Mouse (Mus musculus) CH12.LX (cell line): ENCODE data around the gene Dnaja4. TPM values are rescaled to one million over a fixed set of nuclear protein-coding genes. Genes with fewer than 3 reads are reported as not detected.

Source experiments
- DNase-seq: peaks from one replicate; pipeline ENCODE4 v3.0.0-alpha.2; 2013; ENCODE audit errors: extremely low read depth
- H3K27ac ChIP-seq: 2 replicates; pipeline ENCODE4 v1.5.1; 2012; ENCODE audit warnings: low read depth, mild to moderate bottlenecking, control low read depth, moderate library complexity; ENCODE audit not compliant: insufficient read depth
- H3K27me3 ChIP-seq: replicated peaks from 2 replicates; pipeline ENCODE3; 2012; ENCODE audit warnings: inconsistent platforms
- H3K36me3 ChIP-seq, 2 experiments: replicated peaks in 1 of 2; 2 replicates each; pipeline versions ENCODE3 to v1.6.1; 2012; ENCODE audit warnings: inconsistent platforms in 1 of 2, low read length in 1 of 2, mild to moderate bottlenecking in 1 of 2, mixed read lengths in 1 of 2, moderate library complexity in 1 of 2; ENCODE audit not compliant: control insufficient read depth in 1 of 2, insufficient read depth in 1 of 2
- H3K4me1 ChIP-seq, 2 experiments: 2 replicates each; pipeline ENCODE4 v1.6.1; 2012; ENCODE audit warnings: inconsistent platforms in 1 of 2, moderate library complexity in 1 of 2; ENCODE audit not compliant: insufficient read depth in 2 of 2, control insufficient read depth in 1 of 2
- H3K4me2 ChIP-seq: 2 replicates; pipeline ENCODE4 v1.6.1; 2012; ENCODE audit warnings: low read depth, mild to moderate bottlenecking, control low read depth; ENCODE audit not compliant: poor library complexity, insufficient read depth, severe bottlenecking
- H3K4me3 ChIP-seq, 3 experiments: fragments of 150-350 bp in 1 of 3; sonication (generic) in 1 of 3; replicated peaks in 1 of 3; 2 replicates each; pipeline versions ENCODE3 to v1.5.1; 2011 to 2012; ENCODE audit warnings: low read depth in 2 of 3, low read length in 2 of 3, mild to moderate bottlenecking in 2 of 3, moderate library complexity in 2 of 3, control low read depth in 1 of 3, improper control_type of control experiment in 1 of 3, inconsistent platforms in 1 of 3, mixed read lengths in 1 of 3; ENCODE audit not compliant: poor library complexity in 1 of 3
- H3K79me2 ChIP-seq: replicated peaks from 2 replicates; pipeline ENCODE4 v1.6.1; 2012; ENCODE audit warnings: mild to moderate bottlenecking, moderate library complexity; ENCODE audit not compliant: control insufficient read depth, poor library complexity, insufficient read depth, severe bottlenecking; ENCODE audit errors: extremely low read depth
- H3K9ac ChIP-seq: 2 replicates; pipeline ENCODE4 v1.6.1; 2012; ENCODE audit warnings: low read depth, mild to moderate bottlenecking, control low read depth, moderate library complexity; ENCODE audit not compliant: insufficient read depth
- H3K9me3 ChIP-seq: replicated peaks from 2 replicates; pipeline ENCODE3; 2012; ENCODE audit warnings: low read length, inconsistent platforms, mixed read lengths
- CHD1 ChIP-seq: IDR thresholded peaks from 2 replicates; pipeline ENCODE4 v1.6.1; 2012; ENCODE audit warnings: low read depth, low read length, improper control_type of control experiment, inconsistent platforms
- CHD2 ChIP-seq: IDR thresholded peaks from 2 replicates; pipeline ENCODE4 v1.6.1; 2011; ENCODE audit warnings: low read length, improper control_type of control experiment
- CTCF ChIP-seq, 2 experiments: IDR thresholded peaks in 1 of 2; conservative IDR thresholded peaks in 1 of 2; 2 replicates each; pipeline ENCODE4 v1.5.1; 2011 to 2012; ENCODE audit warnings: low read depth in 2 of 2, low read length in 2 of 2, improper control_type of control experiment in 1 of 2, inconsistent platforms in 1 of 2, mild to moderate bottlenecking in 1 of 2, moderate library complexity in 1 of 2
- E2F4 ChIP-seq: IDR thresholded peaks from 2 replicates; pipeline ENCODE4 v1.6.1; 2011; ENCODE audit warnings: low read depth, low read length, improper control_type of control experiment; ENCODE audit not compliant: insufficient replicate concordance
- GABPA ChIP-seq: IDR thresholded peaks from 2 replicates; pipeline ENCODE4 v1.6.1; 2012; ENCODE audit warnings: low read depth, low read length, improper control_type of control experiment, inconsistent platforms; ENCODE audit not compliant: insufficient replicate concordance
- HCFC1 ChIP-seq: IDR thresholded peaks from 2 replicates; pipeline ENCODE4 v1.6.1; 2012; ENCODE audit warnings: low read depth, mild to moderate bottlenecking, inconsistent platforms, low read length, improper control_type of control experiment
- JUN ChIP-seq: IDR thresholded peaks from 2 replicates; pipeline ENCODE4 v1.6.1; 2011; ENCODE audit warnings: low read depth, mild to moderate bottlenecking, low read length, improper control_type of control experiment, moderate library complexity; ENCODE audit not compliant: insufficient read depth
- JUND ChIP-seq: conservative IDR thresholded peaks from 2 replicates; pipeline ENCODE4 v1.6.1; 2011; ENCODE audit warnings: low read depth, low read length, improper control_type of control experiment
- KAT2A ChIP-seq: IDR thresholded peaks from 2 replicates; pipeline ENCODE4 v1.6.1; 2012; ENCODE audit warnings: low read length, improper control_type of control experiment, inconsistent platforms; ENCODE audit not compliant: insufficient replicate concordance
- MAZ ChIP-seq: IDR thresholded peaks from 2 replicates; pipeline ENCODE4 v1.6.1; 2012; ENCODE audit warnings: low read depth, mild to moderate bottlenecking, inconsistent platforms, low read length, improper control_type of control experiment, moderate library complexity
- MYC ChIP-seq: IDR thresholded peaks from 2 replicates; pipeline ENCODE4 v1.6.1; 2011; ENCODE audit warnings: low read depth, mild to moderate bottlenecking, improper control_type of control experiment, low read length
- NELFE ChIP-seq: IDR thresholded peaks from 2 replicates; pipeline ENCODE4 v1.6.1; 2011; ENCODE audit warnings: low read depth, low read length, improper control_type of control experiment
- NRF1 ChIP-seq: IDR thresholded peaks from 2 replicates; pipeline ENCODE4 v1.6.1; 2014; ENCODE audit warnings: low read depth, mild to moderate bottlenecking, inconsistent platforms, low read length, improper control_type of control experiment, moderate library complexity
- PAX5 ChIP-seq: IDR thresholded peaks from 2 replicates; pipeline ENCODE4 v1.6.1; 2012; ENCODE audit warnings: low read length, inconsistent platforms, mixed read lengths
- POLR2A ChIP-seq: IDR thresholded peaks from 2 replicates; pipeline ENCODE4 v1.6.1; 2011; ENCODE audit warnings: low read depth, mild to moderate bottlenecking, improper control_type of control experiment, low read length
- POLR2AphosphoS2 ChIP-seq: IDR thresholded peaks from 2 replicates; pipeline ENCODE4 v1.6.1; 2011; ENCODE audit warnings: low read depth, low read length, improper control_type of control experiment
- RAD21 ChIP-seq: IDR thresholded peaks from 2 replicates; pipeline ENCODE4 v1.6.1; 2011; ENCODE audit warnings: low read depth, mild to moderate bottlenecking, low read length, improper control_type of control experiment, moderate library complexity
- RCOR1 ChIP-seq: conservative IDR thresholded peaks from 2 replicates; pipeline ENCODE4 v1.6.1; 2012; ENCODE audit warnings: low read depth, mild to moderate bottlenecking, inconsistent platforms, low read length, improper control_type of control experiment
- SMC3 ChIP-seq: IDR thresholded peaks from 2 replicates; pipeline ENCODE4 v1.6.1; 2011; ENCODE audit warnings: low read depth, low read length, improper control_type of control experiment
- TBP ChIP-seq: conservative IDR thresholded peaks from 2 replicates; pipeline ENCODE4 v1.6.1; 2011; ENCODE audit warnings: low read depth, low read length, improper control_type of control experiment
- UBTF ChIP-seq: IDR thresholded peaks from 2 replicates; pipeline ENCODE4 v1.6.1; 2012; ENCODE audit warnings: low read depth, mild to moderate bottlenecking, inconsistent platforms, low read length, improper control_type of control experiment, moderate library complexity
- USF2 ChIP-seq: conservative IDR thresholded peaks from 2 replicates; pipeline ENCODE4 v1.6.1; 2011; ENCODE audit warnings: low read depth, low read length, improper control_type of control experiment
- ZKSCAN1 ChIP-seq: IDR thresholded peaks from 2 replicates; pipeline ENCODE4 v1.6.1; 2012; ENCODE audit warnings: low read depth, inconsistent platforms, low read length, improper control_type of control experiment, borderline replicate concordance
- ZNF384 ChIP-seq: IDR thresholded peaks from 2 replicates; pipeline ENCODE4 v1.6.1; 2012; ENCODE audit warnings: low read depth, low read length, improper control_type of control experiment, inconsistent platforms
- dilution Hi-C: fragments of 300-500 bp; cut with MboI; formaldehyde crosslinking; loops from 2 replicates; pipeline ENCODE4 v1.14.3; 2020; ENCODE audit warnings: low sequenced_read_pairs; ENCODE audit not compliant: extremely low pct_unique_long_range_greater_than_20kb, extremely low pct_ligation_motif_present
- in situ Hi-C: fragments of 300-500 bp; cut with MboI; formaldehyde crosslinking; loops from 3 replicates; pipeline ENCODE4 v1.14.3; 2019; ENCODE audit warnings: low sequenced_read_pairs, low pct_ligation_motif_present, low pct_unique_long_range_greater_than_20kb, mixed read lengths
- polyA plus RNA-seq: library from polyadenylated mRNA; unstranded; fragments of >175 nt; gene quantifications from 2 replicates; pipeline ENCODE4 v1.2.1, GENCODE M21; 2012; ENCODE audit warnings: low read depth; ENCODE audit not compliant: insufficient read length
- total RNA-seq, 2 experiments: library from RNA; depleted of rRNA; stranded (reverse); fragments of 300-350 nt in 1 of 2; fragments of >200 nt in 1 of 2; gene quantifications; 2 replicates each; pipeline ENCODE4 v1.2.3; 2012 to 2014

The Dnaja4 gene
- total and polyA plus RNA-seq, 3 experiments: 0.81 to 2.4 (median 1.1) TPM

- Histone ChIP-seq H3K27me3 (no peaks in the 10 kb centered on the region), H3K9ac (no peak overlapping the region), H3K79me2 (peaks cover 7% of the 10 kb centered on the region), H3K36me3 (peaks cover 75 to 95% of the 10 kb centered on the region in 2 experiments), H3K4me2 (no peak overlapping the region), H3K4me1 (peaks cover 0 to 13% of the 10 kb centered on the region in 2 experiments; a peak in 2 of 4 replicates), H3K27ac (no peak overlapping the region), H3K9me3 (no peaks in the 10 kb centered on the region), H3K4me3 (no peak overlapping the region)
- DNase-seq: no peak
- in situ Hi-C loops: loop anchor here (25.0 kb wide), 1 partner anchor 386 kb away; no protein-coding TSS in a partner anchor
- dilution Hi-C loops: no loop called here
- TF ChIP-seq ZNF384 (no peak), USF2 (no peak), JUN (no peak), KAT2A (no peak), UBTF (no peak), RCOR1 (no peak), E2F4 (no peak), NRF1 (no peak), HCFC1 (no peak), MAZ (no peak), NELFE (no peak), POLR2AphosphoS2 (no peak), CHD1 (no peak), JUND (no peak), CHD2 (no peak), SMC3 (no peak)
Measured at GRCm38 (mm10) chr9:54726315-54726714, 27.6 kb downstream of the Dnaja4 start.

- peaks cover 29% of the 10 kb centered on the region for H3K79me2 ChIP-seq
- H3K27me3 ChIP-seq: no peaks in the 10 kb centered on the region
- no peak overlapping the region for H3K27ac ChIP-seq
- H3K4me1 ChIP-seq: peaks cover 4 to 35% of the 10 kb centered on the region in 2 experiments
- H3K4me3 ChIP-seq: no peak overlapping the region
- no peak overlapping the region for H3K9ac ChIP-seq
- H3K4me2 ChIP-seq: no peak overlapping the region
- peak; percentile 71 for DNase-seq
- dilution Hi-C loops (no loop called here), in situ Hi-C loops (loop anchor here (25.0 kb wide), 1 partner anchor 380 kb away; no protein-coding TSS in a partner anchor)
- no peaks in the 10 kb centered on the region for H3K9me3 ChIP-seq
- TF ChIP-seq PAX5 (no peak), SMC3 (peak; percentile 60), ZNF384 (no peak), RAD21 (peak; percentile 76), GABPA (no peak), POLR2A (no peak), CTCF (conservative IDR thresholded peaks at IDR 0.05 in 1 of 2, IDR thresholded peaks at IDR 0.05 in 1 of 2; ENCODE audit: low read depth in 2 of 2, low read length in 2 of 2) (peak; percentile 82 to 84), MYC (0 out of 2 replicates have a peak, but pooled peaks have one; percentile 20), ZKSCAN1 (peak; percentile 16; the same call in 1 of the 2 replicates), TBP (0 out of 2 replicates have a peak, but pooled peaks have one; percentile 15)
- H3K36me3 ChIP-seq: peaks cover 33 to 45% of the 10 kb centered on the region in 2 experiments
Measured at GRCm38 (mm10) chr9:54732122-54732521, 33.4 kb downstream of the Dnaja4 start.
